Mouse (Mus musculus): ENCODE measurements around the gene Cdk6. TPM values are rescaled to one million over a fixed set of nuclear protein-coding genes. Genes with fewer than 3 reads are reported as not detected.
A peak's percentile ranks its signal among the peaks of the same experiment; 100 is the strongest.

Gene Cdk6
- total and polyA plus RNA-seq, 3 experiments, result 4.0 to 10.6 (median 8.1) TPM

GRCm38 (mm10) chr5:3508480-3509381, 167.4 kb downstream of the Cdk6 start:
- peaks cover 5% of the 10 kb centered on the region for H3K4me1 ChIP-seq (ENCODE audit: control insufficient read depth, insufficient read depth, low read length)
- intact Hi-C loops (cut with DNase I), result no loop called here
- no peak for DNase-seq
- no peak overlapping the region for H3K27ac ChIP-seq
- WGBS, result 47% methylated on average over 7 of the region's 7 CpGs
- H3K4me3 ChIP-seq, result no peak overlapping the region
- H3K36me3 ChIP-seq (ENCODE audit: control insufficient read depth, insufficient read depth, low read length), result no peaks in the 10 kb centered on the region; the same call in 1 of the 2 replicates
- H3K79me2 ChIP-seq (replicated peaks; ENCODE audit: control insufficient read depth, insufficient read depth, low read length), result no peaks in the 10 kb centered on the region
- TF ChIP-seq CTCF (IDR thresholded peaks at IDR 0.05) (no peak), EP300 (IDR thresholded peaks at IDR 0.05; ENCODE audit: insufficient read depth, low read depth, low read length) (no peak), POLR2A (IDR thresholded peaks at IDR 0.05; ENCODE audit: insufficient read depth, low read depth, low read length) (no peak)
- no peak overlapping the region for H3K9ac ChIP-seq (ENCODE audit: low read depth, low read length)
- H3K27me3 ChIP-seq (ENCODE audit: control insufficient read depth, insufficient read depth, low read length), result no peaks in the 10 kb centered on the region

DNA sequence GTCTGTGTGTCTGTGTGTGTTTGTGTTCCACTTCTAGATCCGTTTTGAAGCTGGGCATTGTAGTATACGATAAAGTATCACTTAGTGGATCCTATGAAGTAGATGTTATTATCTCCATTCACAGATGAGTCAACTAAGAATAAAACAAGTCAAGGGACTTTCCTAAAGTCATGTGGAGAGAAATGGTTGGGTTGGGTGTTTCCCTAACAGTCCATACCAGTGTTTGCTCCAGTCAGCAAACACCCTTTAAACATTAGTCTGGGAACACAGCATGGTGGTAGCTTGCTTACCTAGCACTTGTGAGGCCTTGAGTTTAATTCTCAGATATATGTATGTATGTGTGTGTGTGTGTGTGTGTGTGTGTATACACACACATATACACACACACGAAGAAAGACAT, 168.2 kb downstream of the Cdk6 start:
- 90% methylated on average over 3 of the region's 3 CpGs for WGBS
- Histone ChIP-seq H3K27me3 (ENCODE audit: control insufficient read depth, insufficient read depth, low read length) (no peaks in the 10 kb centered on the region), H3K79me2 (replicated peaks; ENCODE audit: control insufficient read depth, insufficient read depth, low read length) (no peaks in the 10 kb centered on the region), H3K9ac (ENCODE audit: low read depth, low read length) (no peak overlapping the region), H3K27ac (no peak overlapping the region), H3K4me1 (ENCODE audit: control insufficient read depth, insufficient read depth, low read length) (peaks cover 2% of the 10 kb centered on the region; the same call in 1 of the 2 replicates), H3K36me3 (ENCODE audit: control insufficient read depth, insufficient read depth, low read length) (no peaks in the 10 kb centered on the region), H3K4me3 (no peak overlapping the region)
- no peak for DNase-seq
- intact Hi-C loops (cut with DNase I), result no loop called here
- no peak for TF ChIP-seq POLR2A (IDR thresholded peaks at IDR 0.05; ENCODE audit: insufficient read depth, low read depth, low read length)
- TF ChIP-seq EP300 (IDR thresholded peaks at IDR 0.05; ENCODE audit: insufficient read depth, low read depth, low read length), result no peak
- no peak for TF ChIP-seq CTCF (IDR thresholded peaks at IDR 0.05)

GRCm38 (mm10) chr5:3511097-3511795, 170.0 kb downstream of the Cdk6 start:
- H3K27me3 ChIP-seq (ENCODE audit: control insufficient read depth, insufficient read depth, low read length), result no peaks in the 10 kb centered on the region
- WGBS, result 87% methylated on average over 10 of the region's 10 CpGs
- peaks cover 5% of the 10 kb centered on the region for H3K4me1 ChIP-seq (ENCODE audit: control insufficient read depth, insufficient read depth, low read length)
- DNase-seq, result no peak
- no peak for TF ChIP-seq POLR2A (IDR thresholded peaks at IDR 0.05; ENCODE audit: insufficient read depth, low read depth, low read length)
- no peak for TF ChIP-seq CTCF (IDR thresholded peaks at IDR 0.05)
- TF ChIP-seq EP300 (IDR thresholded peaks at IDR 0.05; ENCODE audit: insufficient read depth, low read depth, low read length), result no peak
- H3K4me3 ChIP-seq, result no peak overlapping the region
- H3K36me3 ChIP-seq (ENCODE audit: control insufficient read depth, insufficient read depth, low read length), result no peaks in the 10 kb centered on the region
- H3K9ac ChIP-seq (ENCODE audit: low read depth, low read length), result no peak overlapping the region
- H3K27ac ChIP-seq, result no peak overlapping the region
- H3K79me2 ChIP-seq (replicated peaks; ENCODE audit: control insufficient read depth, insufficient read depth, low read length), result no peaks in the 10 kb centered on the region
- intact Hi-C loops (cut with DNase I), result no loop called here

DNA sequence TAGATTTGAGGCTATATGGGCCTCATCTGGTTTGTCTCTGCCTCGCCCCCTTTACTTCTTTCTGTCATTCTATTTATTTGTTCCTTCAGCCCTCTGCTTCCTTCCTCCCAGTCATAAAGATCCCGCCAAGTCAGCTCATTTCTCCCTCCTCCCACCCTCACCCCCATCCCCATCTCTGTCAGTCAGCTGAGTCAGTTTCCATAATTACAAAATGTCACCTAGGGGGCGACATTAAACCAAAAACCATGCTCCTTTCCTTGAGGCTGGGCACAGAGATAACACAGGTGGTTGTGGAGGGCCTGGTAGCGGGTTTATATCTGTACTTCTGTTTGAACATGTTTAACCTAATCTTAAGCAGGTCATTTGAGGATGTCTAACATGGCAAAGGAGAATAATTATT, 171.3 kb downstream of the Cdk6 start:
- Histone ChIP-seq H3K36me3 (ENCODE audit: control insufficient read depth, insufficient read depth, low read length) (no peaks in the 10 kb centered on the region), H3K4me3 (no peak overlapping the region), H3K4me1 (ENCODE audit: control insufficient read depth, insufficient read depth, low read length) (peaks cover 7% of the 10 kb centered on the region), H3K79me2 (replicated peaks; ENCODE audit: control insufficient read depth, insufficient read depth, low read length) (no peaks in the 10 kb centered on the region), H3K27me3 (ENCODE audit: control insufficient read depth, insufficient read depth, low read length) (no peaks in the 10 kb centered on the region), H3K27ac (no peak overlapping the region), H3K9ac (ENCODE audit: low read depth, low read length) (no peak overlapping the region)
- 68% methylated on average over 4 of the region's 4 CpGs for whole genome bisulfite sequencing
- no peak for TF ChIP-seq POLR2A (IDR thresholded peaks at IDR 0.05; ENCODE audit: insufficient read depth, low read depth, low read length)
- TF ChIP-seq CTCF (IDR thresholded peaks at IDR 0.05), result peak; percentile 29; the same call in 1 of the 2 replicates
- DNase-seq, result no peak
- intact Hi-C loops (cut with DNase I), result no loop called here

DNA sequence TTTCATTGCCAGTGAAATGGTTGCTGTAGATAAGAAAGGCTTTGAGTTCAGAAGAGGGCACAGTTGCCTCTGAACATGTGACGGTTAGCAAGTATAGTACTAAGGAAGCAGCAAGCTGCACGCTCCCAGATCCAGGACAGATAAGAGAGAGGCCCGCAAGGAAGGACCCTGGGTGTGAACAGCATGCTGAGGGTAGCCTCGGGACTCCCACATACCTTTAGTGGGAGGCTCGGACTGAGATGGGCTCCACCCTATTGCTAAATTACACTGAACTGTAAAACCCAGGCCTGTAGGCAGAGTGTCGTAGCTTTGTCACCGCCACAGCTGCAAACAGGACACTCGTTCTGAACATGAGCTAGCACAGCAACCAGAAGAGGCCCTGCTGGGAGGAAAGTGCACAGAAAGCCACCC, 173.6 kb downstream of the Cdk6 start:
- H3K27me3 ChIP-seq (ENCODE audit: control insufficient read depth, insufficient read depth, low read length), result no peaks in the 10 kb centered on the region
- no peak overlapping the region for H3K4me3 ChIP-seq
- TF ChIP-seq EP300 (IDR thresholded peaks at IDR 0.05; ENCODE audit: insufficient read depth, low read depth, low read length) (no peak), POLR2A (IDR thresholded peaks at IDR 0.05; ENCODE audit: insufficient read depth, low read depth, low read length) (no peak), CTCF (IDR thresholded peaks at IDR 0.05) (no peak)
- peaks cover 6% of the 10 kb centered on the region for H3K4me1 ChIP-seq (ENCODE audit: control insufficient read depth, insufficient read depth, low read length)
- WGBS, result 42% methylated on average over 8 of the region's 8 CpGs
- H3K9ac ChIP-seq (ENCODE audit: low read depth, low read length), result no peak overlapping the region
- no peak for DNase-seq
- intact Hi-C loops (cut with DNase I), result no loop called here
- no peaks in the 10 kb centered on the region for H3K36me3 ChIP-seq (ENCODE audit: control insufficient read depth, insufficient read depth, low read length)
- H3K79me2 ChIP-seq (replicated peaks; ENCODE audit: control insufficient read depth, insufficient read depth, low read length), result no peaks in the 10 kb centered on the region
- H3K27ac ChIP-seq, result no peak overlapping the region

DNA sequence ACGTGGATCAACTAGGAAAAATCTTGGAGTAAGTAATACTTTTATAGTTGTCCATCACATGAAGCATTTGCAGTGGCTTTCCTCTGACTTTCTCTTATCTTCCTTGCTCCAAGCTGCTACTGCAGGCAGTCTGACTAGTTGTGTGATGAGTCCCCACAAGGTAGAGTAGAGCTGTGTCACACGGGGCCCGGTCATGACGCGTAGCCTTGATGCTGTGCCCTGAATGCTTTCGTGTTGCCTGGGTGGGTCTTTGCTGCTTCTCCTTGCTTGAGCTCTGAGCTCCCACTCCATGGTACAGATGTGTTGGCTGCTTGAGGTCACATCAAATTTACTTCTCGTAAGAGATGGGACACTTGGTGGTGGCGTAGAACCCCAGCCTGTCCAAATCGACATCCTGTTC, 174.2 kb downstream of the Cdk6 start:
- intact Hi-C loops (cut with DNase I), result no loop called here

More for the DNA sequence above, 174.2 kb downstream of the Cdk6 start:
- no peak for TF ChIP-seq EP300 (IDR thresholded peaks at IDR 0.05; ENCODE audit: insufficient read depth, low read depth, low read length)
- no peak for TF ChIP-seq CTCF (IDR thresholded peaks at IDR 0.05)
- no peak for TF ChIP-seq POLR2A (IDR thresholded peaks at IDR 0.05; ENCODE audit: insufficient read depth, low read depth, low read length)
- no peak for DNase-seq
- Histone ChIP-seq H3K79me2 (replicated peaks; ENCODE audit: control insufficient read depth, insufficient read depth, low read length) (no peaks in the 10 kb centered on the region), H3K9ac (ENCODE audit: low read depth, low read length) (no peak overlapping the region), H3K4me1 (ENCODE audit: control insufficient read depth, insufficient read depth, low read length) (peaks cover 6% of the 10 kb centered on the region), H3K27me3 (ENCODE audit: control insufficient read depth, insufficient read depth, low read length) (no peaks in the 10 kb centered on the region), H3K36me3 (ENCODE audit: control insufficient read depth, insufficient read depth, low read length) (no peaks in the 10 kb centered on the region), H3K4me3 (no peak overlapping the region), H3K27ac (no peak overlapping the region)
- 89% methylated on average over 9 of the region's 9 CpGs for WGBS

Data from heart, adult 2 months (tissue).